Mouse (Mus musculus): ENCODE data around the gene Cela1.

- TF ChIP-seq CTCF (IDR thresholded peaks at IDR 0.05; ENCODE audit: borderline replicate concordance, insufficient read depth, low read depth, low read length), result peak; percentile 21; the same call in 1 of the 2 replicates
- no peak for TF ChIP-seq POLR2A (IDR thresholded peaks at IDR 0.05; ENCODE audit: borderline replicate concordance, insufficient read depth, low read length)
These were observed 30.9 kb upstream of the Cela1 start for GRCm38 (mm10) chr15:100718572-100718971.

All from cerebellum, adult 2 months (tissue).